Mouse (Mus musculus): ENCODE measurements at regions not wholly inside any gene's neighbourhood (a gene's known extent, or its start where the extent isn't known, plus 50 kb on each side); places are given as distances from the start of the nearest gene placed in this dataset.
A peak's percentile ranks its signal among the peaks of the same experiment; 100 is the strongest.

GRCm38 (mm10) chr11:45679293-45679673 is 172.6 kb upstream of the Clint1 start:
- no peak for DNase-seq

GRCm38 (mm10) chr11:45685571-45685970 is 166.3 kb upstream of the Clint1 start:
- DNase-seq: no peak

- no peak for DNase-seq
Observed at GRCm38 (mm10) chr11:45693206-45693605, 158.6 kb upstream of the Clint1 start.

GRCm38 (mm10) chr11:45701506-45701905 is 150.3 kb upstream of the Clint1 start:
- DNase-seq: no peak

GRCm38 (mm10) chr11:45702916-45703315 is 148.9 kb upstream of the Clint1 start:
- no peak for DNase-seq

GRCm38 (mm10) chr11:45704411-45704810 is 147.4 kb upstream of the Clint1 start:
- DNase-seq: no peak

GRCm38 (mm10) chr11:45718630-45719029 is 133.2 kb upstream of the Clint1 start:
- no peak for DNase-seq

GRCm38 (mm10) chr11:45719821-45720220 is 132.0 kb upstream of the Clint1 start:
- DNase-seq: no peak

GRCm38 (mm10) chr11:45736561-45736960 is 115.3 kb upstream of the Clint1 start:
- DNase-seq: no peak

- DNase-seq: no peak
Observed at GRCm38 (mm10) chr11:45738331-45738730, 113.5 kb upstream of the Clint1 start.

- DNase-seq: no peak
Observed at GRCm38 (mm10) chr11:45745941-45746340, 105.9 kb upstream of the Clint1 start.

GRCm38 (mm10) chr11:45750249-45750648 is 101.6 kb upstream of the Clint1 start:
- no peak for DNase-seq

- peak in 1 of 2 experiments; percentile 18 for DNase-seq
Observed at GRCm38 (mm10) chr11:45752237-45752636, 99.6 kb upstream of the Clint1 start.

GRCm38 (mm10) chr11:45752791-45753190 is 99.1 kb upstream of the Clint1 start:
- no peak for DNase-seq

- no peak for DNase-seq
Observed at GRCm38 (mm10) chr11:45767081-45767480, 84.8 kb upstream of the Clint1 start.

- no peak for DNase-seq
Observed at GRCm38 (mm10) chr11:45782435-45782834, 69.4 kb upstream of the Clint1 start.

GRCm38 (mm10) chr11:45785806-45786205 is 66.0 kb upstream of the Clint1 start:
- no peak for DNase-seq

GRCm38 (mm10) chr11:45787408-45787807 is 64.4 kb upstream of the Clint1 start:
- DNase-seq: no peak

GRCm38 (mm10) chr11:45789886-45790285 is 62.0 kb upstream of the Clint1 start:
- DNase-seq: no peak

- no peak for DNase-seq
Observed at GRCm38 (mm10) chr11:45790504-45790903, 61.3 kb upstream of the Clint1 start.

- DNase-seq: no peak
Observed at GRCm38 (mm10) chr11:45791696-45792095, 60.2 kb upstream of the Clint1 start.

GRCm38 (mm10) chr11:45794361-45794981 is 57.4 kb upstream of the Clint1 start:
- DNase-seq: no peak

GRCm38 (mm10) chr11:45795322-45795721 is 56.5 kb upstream of the Clint1 start:
- no peak for DNase-seq

- peak in 1 of 2 experiments; percentile 9 for DNase-seq
Observed at GRCm38 (mm10) chr11:45795731-45796130, 56.1 kb upstream of the Clint1 start.

GRCm38 (mm10) chr11:45799732-45800386 is 52.0 kb upstream of the Clint1 start:
- DNase-seq: no peak
